Mouse (Mus musculus) kidney, postnatal 10 days (tissue): ENCODE measurements around the gene Mok.

Experiments
- DNase-seq: peaks from one replicate; pipeline ENCODE4 v3.0.0; 2021; ENCODE audit warnings: mixed read lengths

The Mok gene

GRCm38 (mm10) chr12:110846191-110846765 lies 5.5 kb upstream of the Mok start:
- no peak for DNase-seq

- DNase-seq: peak; percentile 94
Measured at GRCm38 (mm10) chr12:110845131-110845880, 4.6 kb upstream of the Mok start.

- peak; percentile 52 for DNase-seq
Measured at GRCm38 (mm10) chr12:110844227-110845130, 3.7 kb upstream of the Mok start.

- peak; percentile 91 for DNase-seq
Measured at GRCm38 (mm10) chr12:110843194-110844048, 2.7 kb upstream of the Mok start.

GRCm38 (mm10) chr12:110841731-110842493 lies 1.2 kb upstream of the Mok start:
- no peak for DNase-seq

- DNase-seq: no peak
Measured at GRCm38 (mm10) chr12:110837850-110838249, 2.9 kb downstream of the Mok start.

- DNase-seq: peak; percentile 40
Measured at GRCm38 (mm10) chr12:110837192-110837841, 3.4 kb downstream of the Mok start.

- peak; percentile 21 for DNase-seq
Measured at GRCm38 (mm10) chr12:110836729-110837128, 4.0 kb downstream of the Mok start.

- no peak for DNase-seq
Measured at GRCm38 (mm10) chr12:110835182-110835581, 5.6 kb downstream of the Mok start.

- no peak for DNase-seq
Measured at GRCm38 (mm10) chr12:110830293-110831024, 10.3 kb downstream of the Mok start.

- DNase-seq: no peak
Measured at GRCm38 (mm10) chr12:110828908-110829307, 11.8 kb downstream of the Mok start.

GRCm38 (mm10) chr12:110822366-110822765 lies 18.4 kb downstream of the Mok start:
- no peak for DNase-seq

- no peak for DNase-seq
Measured at GRCm38 (mm10) chr12:110821787-110822186, 19.0 kb downstream of the Mok start.

- DNase-seq: no peak
Measured at GRCm38 (mm10) chr12:110819367-110819766, 21.4 kb downstream of the Mok start.

GRCm38 (mm10) chr12:110816833-110817232 lies 23.9 kb downstream of the Mok start:
- no peak for DNase-seq

- DNase-seq: no peak
Measured at GRCm38 (mm10) chr12:110814924-110815323, 25.8 kb downstream of the Mok start.

- no peak for DNase-seq
Measured at GRCm38 (mm10) chr12:110813624-110814023, 27.1 kb downstream of the Mok start.

GRCm38 (mm10) chr12:110813132-110813531 lies 27.6 kb downstream of the Mok start:
- DNase-seq: no peak

GRCm38 (mm10) chr12:110808848-110809247 lies 31.9 kb downstream of the Mok start:
- peak; percentile 41 for DNase-seq

- DNase-seq: no peak
Measured at GRCm38 (mm10) chr12:110808430-110808829, 32.3 kb downstream of the Mok start.
